Mouse (Mus musculus) megakaryocyte progenitor cell, adult 5-6 weeks (primary cell): ENCODE results near the gene Isca2. TPM values are rescaled to one million over a fixed set of nuclear protein-coding genes. Genes with fewer than 3 reads are reported as not detected.

Experiments
- ATAC-seq: replicated peaks from 2 replicates; pipeline ENCODE4 v1.8.0; 2016; ENCODE audit warnings: mild to moderate bottlenecking, moderate TSS enrichment, inconsistent platforms; ENCODE audit not compliant: poor library complexity
- total RNA-seq, 2 experiments: library from RNA; stranded (forward) in 1 of 2; stranded (reverse) in 1 of 2; fragments of 157-497, 149-512 nt in 1 of 2; fragments of 200-1000 nt in 1 of 2; gene quantifications; 2 replicates each; pipeline versions ENCODE4 v1.2.3 to v1.2.4; 2015 to 2017

Gene Isca2
- total RNA-seq, 2 experiments from 2014 or later: 53.8 to 111 TPM

DNA sequence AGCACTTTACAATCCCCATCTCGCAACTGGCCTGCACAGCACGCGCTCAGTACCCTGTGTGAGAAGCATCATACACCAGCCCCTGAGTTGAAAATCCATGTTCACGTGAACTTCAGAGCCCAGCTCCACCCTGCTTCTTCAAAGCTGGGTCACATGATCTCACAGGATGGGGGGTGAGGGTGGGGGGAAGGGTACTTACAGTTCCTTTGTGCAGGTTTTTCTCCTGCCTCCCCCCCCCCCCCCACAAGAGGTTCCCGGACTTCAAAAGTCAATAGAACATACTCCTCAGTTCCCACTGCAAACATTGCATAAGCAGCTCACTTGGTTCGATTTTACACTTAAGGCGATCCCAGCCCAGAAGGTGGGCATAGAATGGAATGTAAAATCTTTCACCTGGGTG, 3.4 kb upstream of the Isca2 start:
- no peak for ATAC-seq

GRCm38 (mm10) chr12:84771981-84772520, 1.0 kb upstream of the Isca2 start:
- no peak for ATAC-seq

DNA sequence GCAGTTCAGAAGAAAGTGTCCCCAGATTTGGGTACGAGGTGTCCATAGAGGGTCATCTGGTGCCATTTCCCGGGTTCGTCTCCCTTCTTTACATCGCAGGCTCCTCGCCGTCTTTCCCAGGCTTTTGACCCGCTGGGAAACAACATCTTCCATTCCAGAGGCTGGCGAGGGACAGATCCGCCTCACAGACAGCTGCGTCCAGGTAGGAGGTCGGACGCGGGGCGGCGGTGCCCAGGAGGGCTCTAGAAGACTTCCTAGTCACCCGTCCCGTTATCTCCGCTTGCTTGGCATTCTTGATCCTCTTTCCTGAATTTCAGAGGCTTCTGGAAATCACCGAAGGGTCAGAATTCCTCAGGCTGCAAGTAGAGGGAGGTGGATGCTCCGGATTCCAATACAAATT, 425 bp downstream of the Isca2 start:
- ATAC-seq: peak; percentile 10

GRCm38 (mm10) chr12:84774376-84774775, 1.3 kb downstream of the Isca2 start:
- peak; percentile 20; the same call in 1 of the 2 replicates for ATAC-seq

GRCm38 (mm10) chr12:84776229-84776628, 3.2 kb downstream of the Isca2 start:
- no peak for ATAC-seq

GRCm38 (mm10) chr12:84784604-84785381, 11.7 kb downstream of the Isca2 start:
- ATAC-seq: peak; percentile 99

- no peak for ATAC-seq
These were observed 13.0 kb downstream of the Isca2 start for GRCm38 (mm10) chr12:84786091-84786490.

GRCm38 (mm10) chr12:84790853-84791252, 17.8 kb downstream of the Isca2 start:
- ATAC-seq: no peak

DNA sequence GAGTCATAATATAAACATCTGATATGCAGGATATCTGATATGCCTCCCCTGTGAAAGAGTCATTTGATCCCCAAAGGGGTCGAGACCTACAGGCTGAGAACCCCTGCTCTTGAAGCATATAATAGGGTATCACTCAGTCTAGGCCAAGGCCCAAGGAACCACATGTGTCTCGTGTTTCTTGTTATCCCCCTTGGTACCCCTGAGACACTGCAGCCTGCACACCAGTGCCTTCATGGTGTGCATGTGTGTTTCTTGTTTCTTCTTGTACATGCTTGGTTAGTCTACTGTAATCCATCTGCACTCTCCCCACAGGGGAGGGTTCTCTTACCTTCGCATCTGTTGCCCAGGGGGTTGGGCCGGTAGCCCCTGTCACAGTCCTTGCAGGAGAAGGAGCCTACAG, 19.6 kb downstream of the Isca2 start:
- no peak for ATAC-seq

- ATAC-seq: no peak
These were observed 21.6 kb downstream of the Isca2 start for GRCm38 (mm10) chr12:84794647-84795046.

DNA sequence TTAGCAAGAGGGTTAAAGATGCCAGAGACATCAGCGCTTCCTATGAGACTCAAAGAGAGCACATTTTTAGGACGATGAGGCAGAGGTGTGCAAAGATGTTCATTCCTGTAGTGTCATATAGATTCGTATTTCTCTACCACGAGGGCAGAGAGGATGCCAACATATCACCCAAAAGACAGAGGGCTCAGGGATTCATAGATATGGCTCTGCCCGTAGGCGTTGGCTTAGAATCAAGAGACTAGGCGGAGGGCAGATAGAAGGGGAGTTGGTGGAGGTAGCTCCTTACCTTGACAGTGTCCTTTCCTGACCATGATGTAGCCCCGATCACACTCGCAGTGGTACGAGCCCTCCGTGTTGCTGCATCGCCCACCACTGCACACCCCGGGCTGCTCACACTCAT, 26.0 kb downstream of the Isca2 start:
- peak; percentile 47; the same call in 1 of the 2 replicates for ATAC-seq

- ATAC-seq: no peak
These were observed 27.4 kb downstream of the Isca2 start for GRCm38 (mm10) chr12:84800419-84800818.

- no peak for ATAC-seq
These were observed 28.6 kb downstream of the Isca2 start for GRCm38 (mm10) chr12:84801532-84802110.

- ATAC-seq: peak; percentile 54; the same call in 1 of the 2 replicates
These were observed 29.6 kb downstream of the Isca2 start for GRCm38 (mm10) chr12:84802625-84803024.

GRCm38 (mm10) chr12:84805228-84805842, 32.3 kb downstream of the Isca2 start:
- no peak for ATAC-seq

DNA sequence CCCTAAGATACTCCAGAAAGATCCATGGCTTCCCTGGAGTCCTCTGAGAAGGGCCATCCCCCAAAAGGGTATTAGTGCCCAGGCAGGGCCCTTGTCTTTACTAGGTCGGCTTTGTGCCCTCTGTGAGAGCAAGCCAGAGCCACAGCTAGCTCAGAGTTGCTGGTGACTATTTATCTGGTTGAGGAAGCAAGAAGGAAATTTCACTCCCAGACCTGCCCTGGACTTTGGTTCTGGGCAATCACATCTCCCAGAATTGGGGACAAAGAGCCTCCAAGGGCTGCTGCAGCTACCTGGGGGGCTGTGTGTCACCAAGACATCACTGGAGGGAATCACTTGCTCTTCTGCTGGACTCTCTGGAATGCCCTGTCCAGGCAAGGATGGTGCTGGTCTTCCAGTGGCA, 33.0 kb downstream of the Isca2 start:
- no peak for ATAC-seq

DNA sequence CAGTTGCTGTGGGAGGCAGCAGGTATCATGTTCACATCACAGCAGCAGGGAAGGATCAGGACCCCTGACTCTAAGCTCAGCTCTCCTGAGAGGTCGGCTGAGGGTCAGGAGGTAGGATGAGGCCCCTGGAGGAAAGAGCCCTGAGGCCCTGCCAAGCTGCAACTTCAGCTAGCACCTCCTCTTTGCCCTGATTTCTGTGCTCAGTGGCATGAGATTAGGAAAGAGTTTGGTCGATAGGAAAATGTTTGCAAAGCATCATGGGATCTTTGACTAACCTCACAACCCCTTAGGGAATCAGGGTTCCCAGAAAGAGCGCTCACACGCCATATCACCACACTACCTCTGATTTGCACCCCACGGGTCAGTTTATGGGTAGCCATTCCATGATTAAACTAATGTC, 33.7 kb downstream of the Isca2 start:
- ATAC-seq: no peak

DNA sequence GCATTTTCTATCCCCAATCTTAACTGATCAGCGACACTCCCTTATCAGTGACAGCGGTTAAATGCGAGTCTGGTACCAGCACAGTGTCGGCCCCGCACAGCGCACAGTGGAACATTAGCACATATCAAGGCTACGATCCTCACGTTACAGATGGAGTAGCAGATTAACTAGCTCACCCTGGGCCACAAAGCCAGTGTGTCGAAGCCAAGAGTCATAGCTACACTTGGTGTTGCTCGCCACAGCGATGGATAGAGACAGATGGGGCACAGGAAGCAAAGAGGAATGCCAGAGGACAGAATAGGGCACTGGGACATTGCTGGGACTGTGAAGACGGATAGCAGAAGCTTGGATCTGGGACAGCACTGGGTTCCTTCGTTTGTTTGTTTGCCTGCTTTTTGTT, 34.3 kb downstream of the Isca2 start:
- ATAC-seq: no peak

GRCm38 (mm10) chr12:84809033-84809432, 36.0 kb downstream of the Isca2 start:
- peak; percentile 50 for ATAC-seq

DNA sequence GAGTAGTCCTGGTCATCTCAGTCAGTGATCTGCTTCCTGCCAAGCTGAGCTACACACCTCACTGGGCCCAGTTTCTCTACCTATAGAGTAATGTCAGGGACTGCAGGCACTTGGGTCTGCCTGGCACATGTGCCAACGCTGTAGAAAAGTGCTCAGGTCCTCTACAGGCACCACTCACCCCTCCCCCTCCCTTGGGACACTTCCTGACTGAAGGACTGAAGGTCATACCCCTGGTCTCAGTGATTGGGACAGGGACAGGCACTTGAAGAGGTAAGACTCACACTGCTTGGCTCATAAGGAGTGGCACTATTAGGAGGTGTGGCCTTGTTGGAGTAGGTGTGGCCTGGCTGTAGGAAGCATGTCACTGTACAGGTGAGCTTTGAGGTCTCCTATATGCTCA, 37.8 kb downstream of the Isca2 start:
- no peak for ATAC-seq

- no peak for ATAC-seq
These were observed 38.5 kb downstream of the Isca2 start for GRCm38 (mm10) chr12:84811510-84811909.

- ATAC-seq: peak; percentile 51; the same call in 1 of the 2 replicates
These were observed 39.0 kb downstream of the Isca2 start for GRCm38 (mm10) chr12:84812004-84812403.
